Mouse (Mus musculus): ENCODE measurements around the gene Tex12. TPM values are rescaled to one million over a fixed set of nuclear protein-coding genes. Genes with fewer than 3 reads are reported as not detected.

Tex12 gene
- under 1 TPM in 1 of 2 experiments, not detected in 1; 0.56 TPM for polyA plus RNA-seq (2017; shearing (Covaris generic))

DNA sequence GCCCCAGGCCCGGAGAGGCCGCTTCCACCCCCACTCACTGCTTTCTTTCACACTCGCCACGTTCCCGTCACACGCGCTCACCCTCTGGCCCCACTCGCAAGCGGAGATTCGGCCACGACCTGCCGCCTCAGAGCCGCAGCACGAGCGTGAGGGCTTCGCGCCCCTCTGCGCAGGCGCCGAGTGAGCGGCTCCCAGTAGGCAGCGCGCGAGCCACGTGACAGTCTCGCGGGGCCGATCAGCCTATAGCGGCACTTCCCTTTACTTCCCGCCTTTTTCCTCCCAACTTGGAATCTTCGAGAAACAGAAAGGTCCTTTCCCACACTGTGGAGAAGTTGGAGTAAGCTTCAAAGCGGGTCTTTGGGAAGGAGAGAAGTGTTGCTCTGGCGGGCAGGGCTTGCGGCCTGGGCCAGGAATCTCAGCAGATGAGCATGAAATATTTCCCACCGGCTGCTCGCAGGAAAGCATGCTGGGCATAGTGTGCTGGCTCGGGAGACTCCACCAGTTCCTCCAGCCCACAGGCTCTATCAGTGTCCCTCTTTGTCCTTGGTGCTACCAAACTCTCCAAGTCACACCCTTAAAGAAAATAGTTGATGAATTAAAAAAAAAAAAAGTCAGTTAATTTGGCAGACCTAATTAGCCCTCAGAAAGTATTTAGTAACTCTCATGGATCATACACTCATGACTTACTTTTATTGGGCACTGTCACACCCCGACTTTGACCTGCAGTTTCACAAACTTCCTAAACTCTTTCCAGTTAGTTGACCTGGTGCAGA, at the start of gene Tex12:
Tex12 (minus strand) TSS at position 181 of the 773 bp plus-strand sequence.

GRCm38 (mm10) chr9:50603189-50603997, 42.3 kb upstream of the Tex12 start, which contains the start of the genes Sdhd and Timm8b:
TSS of gene Sdhd (minus strand) at chr9:50603812.
TSS of gene Timm8b (plus strand) at chr9:50603910.

DNA sequence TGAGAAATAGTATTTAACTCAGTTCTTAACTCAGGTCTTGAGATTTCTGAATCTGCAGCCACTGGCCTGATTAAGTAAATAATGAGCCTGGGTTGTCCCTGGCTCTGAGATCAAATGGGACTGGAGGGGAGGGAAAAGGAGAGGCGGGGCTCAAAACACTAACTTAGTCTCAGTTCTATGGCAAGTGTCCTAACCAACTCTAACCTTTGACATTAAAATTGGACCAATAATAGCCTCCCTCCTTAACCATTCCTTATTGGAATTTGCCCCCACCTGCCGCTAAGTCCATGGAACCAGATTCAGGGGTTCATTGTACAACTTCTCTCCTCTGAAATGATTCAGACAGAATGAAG, 6.1 kb downstream of the Tex12 start, which contains the start of gene Bco2:
Bco2 (minus strand) TSS at position 88 of the 353 bp plus-strand sequence.

GRCm38 (mm10) chr9:50554241-50555093, 6.7 kb downstream of the Tex12 start, which contains the start of gene Il18:
TSS of gene Il18 (plus strand) at chr9:50554827.

GRCm38 (mm10) chr9:50528293-50528892, 32.7 kb downstream of the Tex12 start, which contains the start of gene Pts:
TSS of gene Pts (minus strand) at chr9:50528724.

Other genes with a start within 250 kb of the Tex12 start
- 100 to 1,000 TPM; 510 to 548 TPM for gene Rpl10-ps3, start 216.4 kb downstream of the Tex12 start, polyA plus RNA-seq (2017; shearing (Covaris generic))
- gene Plet1, start 66.8 kb downstream of the Tex12 start, polyA plus RNA-seq (2017; shearing (Covaris generic)), result 1 to 10 TPM in 1 of 2 experiments, not detected in 1; 5.6 TPM
- 100 to 1,000 TPM; 113 to 121 TPM for gene Pts, start 32.6 kb downstream of the Tex12 start, polyA plus RNA-seq (2017; shearing (Covaris generic))
- 1 to 10 TPM in 1 of 2 experiments, under 1 TPM in 1; 0.33 to 4.7 TPM for gene Il18, start 6.5 kb downstream of the Tex12 start, polyA plus RNA-seq (2017; shearing (Covaris generic))
- gene Bco2, start 6.1 kb downstream of the Tex12 start, polyA plus RNA-seq (2017; shearing (Covaris generic)), result under 1 TPM in 1 of 2 experiments, not detected in 1; 0.35 TPM
- 100 to 1,000 TPM; 153 to 163 TPM for gene Sdhd, start 42.5 kb upstream of the Tex12 start, polyA plus RNA-seq (2017; shearing (Covaris generic))
- 10 to 100 TPM; 85.5 to 92.1 TPM for gene Timm8b, start 42.6 kb upstream of the Tex12 start, polyA plus RNA-seq (2017; shearing (Covaris generic))
- gene Pih1d2, start 56.0 kb upstream of the Tex12 start, polyA plus RNA-seq (2017; shearing (Covaris generic)), result 1 to 10 TPM in 1 of 2 experiments, under 1 TPM in 1; 0.93 to 1.1 TPM
- 10 to 100 TPM; 23.6 to 30.3 TPM for gene Nkapd1, start 56.1 kb upstream of the Tex12 start, polyA plus RNA-seq (2017; shearing (Covaris generic))
- 10 to 100 TPM; 40.4 to 49.8 TPM for gene Dlat, start 98.5 kb upstream of the Tex12 start, polyA plus RNA-seq (2017; shearing (Covaris generic))
- 1 to 10 TPM in 1 of 2 experiments, under 1 TPM in 1; 0.77 to 1.2 TPM for gene Dixdc1, start 178.2 kb upstream of the Tex12 start, polyA plus RNA-seq (2017; shearing (Covaris generic))
- gene 2310030G06Rik, start 185.2 kb upstream of the Tex12 start, polyA plus RNA-seq (2017; shearing (Covaris generic)), result 1 to 10 TPM in 1 of 2 experiments, not detected in 1; 1.4 TPM
- 1 to 10 TPM in 1 of 2 experiments, under 1 TPM in 1; 0.39 to 1.0 TPM for gene Cryab, start 190.0 kb upstream of the Tex12 start, polyA plus RNA-seq (2017; shearing (Covaris generic))
- not detected for gene Hspb2, start 191.0 kb upstream of the Tex12 start, polyA plus RNA-seq (2017; shearing (Covaris generic))
- 1 to 10 TPM; 4.7 to 9.9 TPM for gene Fdxacb1, start 206.9 kb upstream of the Tex12 start, polyA plus RNA-seq (2017; shearing (Covaris generic))
- gene Alg9, start 213.7 kb upstream of the Tex12 start, polyA plus RNA-seq (2017; shearing (Covaris generic)), result 10 to 100 TPM; 22.4 to 27.9 TPM
- gene 1110032A03Rik, start 214.2 kb upstream of the Tex12 start, polyA plus RNA-seq (2017; shearing (Covaris generic)), result 10 to 100 TPM in 1 of 2 experiments, 1 to 10 TPM in 1; 7.2 to 16.3 TPM

All from inflammation-experienced regulatory T-cells (primary cell).